Mouse (Mus musculus) MEL (cell line): ENCODE results near the gene Gab2. TPM values are rescaled to one million over a fixed set of nuclear protein-coding genes. Genes with fewer than 3 reads are reported as not detected.

Experiments used
- DNase-seq: peaks from one replicate; pipeline ENCODE4 v3.0.0; 2011; ENCODE audit warnings: low read depth, low spot score
- H3K27ac ChIP-seq: 2 replicates; pipeline ENCODE4 v1.5.1; 2012; ENCODE audit warnings: low read depth, mild to moderate bottlenecking, control low read depth, low read length, moderate library complexity; ENCODE audit not compliant: control insufficient read depth
- H3K27me3 ChIP-seq, 2 experiments: fragments of 150-350 bp in 1 of 2; sonication (generic) in 1 of 2; 2 replicates each; pipeline ENCODE4 v1.6.1; 2012; ENCODE audit warnings: low read length in 2 of 2, mild to moderate bottlenecking in 2 of 2, improper control_type of control experiment in 1 of 2, moderate library complexity in 1 of 2; ENCODE audit not compliant: insufficient read depth in 2 of 2, control insufficient read depth in 1 of 2
- H3K36me3 ChIP-seq, 2 experiments: 2 replicates each; pipeline ENCODE4 v1.6.1; 2012 to 2014; ENCODE audit warnings: low read length in 2 of 2, improper control_type of control experiment in 1 of 2, inconsistent platforms in 1 of 2, mild to moderate bottlenecking in 1 of 2; ENCODE audit not compliant: insufficient read depth in 2 of 2, control insufficient read depth in 1 of 2
- H3K4me1 ChIP-seq, 2 experiments: fragments of 150-350 bp in 1 of 2; sonication (generic) in 1 of 2; 2 replicates each; pipeline ENCODE4 v1.6.1; 2012; ENCODE audit warnings: low read length in 2 of 2, improper control_type of control experiment in 1 of 2, mild to moderate bottlenecking in 1 of 2; ENCODE audit not compliant: insufficient read depth in 2 of 2, control insufficient read depth in 1 of 2
- H3K4me3 ChIP-seq, 2 experiments: fragments of 150-350 bp in 1 of 2; sonication (generic) in 1 of 2; 2 replicates each; pipeline ENCODE4 v1.5.1; 2012; ENCODE audit warnings: low read depth in 2 of 2, low read length in 2 of 2, mild to moderate bottlenecking in 2 of 2, moderate library complexity in 2 of 2, control low read depth in 1 of 2, improper control_type of control experiment in 1 of 2; ENCODE audit not compliant: control insufficient read depth in 1 of 2, insufficient read depth in 1 of 2
- H3K79me2 ChIP-seq: 2 replicates; pipeline ENCODE4 v1.6.1; 2012; ENCODE audit warnings: mild to moderate bottlenecking, low read length, moderate library complexity; ENCODE audit not compliant: control insufficient read depth, poor library complexity, insufficient read depth
- H3K9ac ChIP-seq: 2 replicates; pipeline ENCODE4 v1.6.1; 2012; ENCODE audit warnings: low read depth, mild to moderate bottlenecking, control low read depth, low read length, moderate library complexity; ENCODE audit not compliant: control insufficient read depth, poor library complexity, severe bottlenecking
- H3K9me3 ChIP-seq: fragments of 150-350 bp; sonication (generic); replicated peaks from 2 replicates; pipeline ENCODE4 v1.6.1; 2012; ENCODE audit warnings: mild to moderate bottlenecking, low read length, improper control_type of control experiment, moderate library complexity; ENCODE audit not compliant: insufficient read depth
- BHLHE40 ChIP-seq: IDR thresholded peaks from 2 replicates; pipeline ENCODE4 v1.6.1; 2012; ENCODE audit warnings: low read depth, mild to moderate bottlenecking, inconsistent platforms, low read length, improper control_type of control experiment, borderline replicate concordance
- CHD1 ChIP-seq: IDR thresholded peaks from 2 replicates; pipeline ENCODE4 v1.6.1; 2012; ENCODE audit warnings: low read depth, mild to moderate bottlenecking, inconsistent platforms, low read length, improper control_type of control experiment
- CHD2 ChIP-seq: IDR thresholded peaks from 2 replicates; pipeline ENCODE4 v1.6.1; 2011; ENCODE audit warnings: low read length, improper control_type of control experiment
- CTCF ChIP-seq, 3 experiments: IDR thresholded peaks in 2 of 3; conservative IDR thresholded peaks in 1 of 3; 2 replicates each; pipeline ENCODE4 v1.5.1; 2011 to 2012; ENCODE audit warnings: low read length in 3 of 3, low read depth in 2 of 3, mild to moderate bottlenecking in 2 of 3, improper control_type of control experiment in 1 of 3, inconsistent platforms in 1 of 3, mixed read lengths in 1 of 3, moderate library complexity in 1 of 3; ENCODE audit not compliant: control insufficient read depth in 1 of 3, insufficient read depth in 1 of 3, poor library complexity in 1 of 3, severe bottlenecking in 1 of 3
- ELF1 ChIP-seq: IDR thresholded peaks from 2 replicates; pipeline ENCODE4 v1.6.1; 2014; ENCODE audit warnings: low read depth, mild to moderate bottlenecking, inconsistent platforms, low read length, improper control_type of control experiment, moderate library complexity
- ETS1 ChIP-seq: IDR thresholded peaks from 2 replicates; pipeline ENCODE4 v1.6.1; 2012; ENCODE audit warnings: low read depth, mild to moderate bottlenecking, inconsistent platforms, low read length, improper control_type of control experiment, moderate library complexity
- GABPA ChIP-seq: IDR thresholded peaks from 2 replicates; pipeline ENCODE4 v1.6.1; 2012; ENCODE audit warnings: low read depth, mild to moderate bottlenecking, inconsistent platforms, low read length, improper control_type of control experiment, moderate library complexity
- HCFC1 ChIP-seq: IDR thresholded peaks from 2 replicates; pipeline ENCODE4 v1.6.1; 2012; ENCODE audit warnings: low read depth, mild to moderate bottlenecking, inconsistent platforms, low read length, improper control_type of control experiment, moderate library complexity
- JUND ChIP-seq: IDR thresholded peaks from 2 replicates; pipeline ENCODE4 v1.6.1; 2011; ENCODE audit warnings: low read depth, mild to moderate bottlenecking, improper control_type of control experiment, low read length
- MAFK ChIP-seq: IDR thresholded peaks from 2 replicates; pipeline ENCODE4 v1.6.1; 2011; ENCODE audit warnings: low read depth, mild to moderate bottlenecking, low read length, improper control_type of control experiment, borderline replicate concordance
- MAX ChIP-seq: IDR thresholded peaks from 2 replicates; pipeline ENCODE4 v1.6.1; 2011; ENCODE audit warnings: low read length, improper control_type of control experiment
- MAZ ChIP-seq: IDR thresholded peaks from 2 replicates; pipeline ENCODE4 v1.6.1; 2012; ENCODE audit warnings: low read depth, mild to moderate bottlenecking, inconsistent platforms, low read length, improper control_type of control experiment
- MEF2A ChIP-seq: IDR thresholded peaks from 2 replicates; pipeline ENCODE4 v1.6.1; 2014; ENCODE audit warnings: low read depth, mild to moderate bottlenecking, inconsistent platforms, low read length, improper control_type of control experiment; ENCODE audit not compliant: poor library complexity, insufficient replicate concordance, severe bottlenecking; ENCODE audit errors: extremely low read depth
- MXI1 ChIP-seq: IDR thresholded peaks from 2 replicates; pipeline ENCODE4 v1.6.1; 2011; ENCODE audit warnings: mild to moderate bottlenecking, low read depth, low read length, improper control_type of control experiment
- MYC ChIP-seq: IDR thresholded peaks from 2 replicates; pipeline ENCODE4 v1.6.1; 2011; ENCODE audit warnings: low read depth, mild to moderate bottlenecking, low read length, improper control_type of control experiment, moderate library complexity
- NELFE ChIP-seq: IDR thresholded peaks from 2 replicates; pipeline ENCODE4 v1.6.1; 2011; ENCODE audit warnings: low read depth, low read length, improper control_type of control experiment
- NRF1 ChIP-seq: IDR thresholded peaks from 2 replicates; pipeline ENCODE4 v1.6.1; 2014; ENCODE audit warnings: low read depth, mild to moderate bottlenecking, inconsistent platforms, low read length, improper control_type of control experiment, moderate library complexity; ENCODE audit not compliant: poor library complexity, insufficient read depth, severe bottlenecking
- POLR2A ChIP-seq, 2 experiments: IDR thresholded peaks; 2 replicates each; pipeline ENCODE4 v1.6.1; 2011 to 2012; ENCODE audit warnings: low read length in 2 of 2, mild to moderate bottlenecking in 2 of 2, control low read depth in 1 of 2, improper control_type of control experiment in 1 of 2, low read depth in 1 of 2, moderate library complexity in 1 of 2; ENCODE audit not compliant: control insufficient read depth in 1 of 2, insufficient read depth in 1 of 2, poor library complexity in 1 of 2
- POLR2AphosphoS2 ChIP-seq: IDR thresholded peaks from 2 replicates; pipeline ENCODE4 v1.6.1; 2011; ENCODE audit warnings: low read length, improper control_type of control experiment
- POLR2AphosphoS5 ChIP-seq: IDR thresholded peaks from 2 replicates; pipeline ENCODE4 v1.6.1; 2012; ENCODE audit warnings: low read depth, borderline replicate concordance, mild to moderate bottlenecking, inconsistent platforms, low read length, moderate library complexity, mixed read lengths
- RAD21 ChIP-seq: IDR thresholded peaks from 2 replicates; pipeline ENCODE4 v1.6.1; 2011; ENCODE audit warnings: mild to moderate bottlenecking, low read depth, low read length, improper control_type of control experiment
- RCOR1 ChIP-seq: IDR thresholded peaks from 2 replicates; pipeline ENCODE4 v1.6.1; 2012; ENCODE audit warnings: low read depth, mild to moderate bottlenecking, inconsistent platforms, low read length, improper control_type of control experiment
- SMC3 ChIP-seq: IDR thresholded peaks from 2 replicates; pipeline ENCODE4 v1.6.1; 2011; ENCODE audit warnings: low read depth, low read length, improper control_type of control experiment
- TAL1 ChIP-seq: IDR thresholded peaks from 2 replicates; pipeline ENCODE4 v1.6.1; 2012; ENCODE audit warnings: mild to moderate bottlenecking, inconsistent platforms, low read length, moderate library complexity, mixed read lengths
- TBP ChIP-seq: IDR thresholded peaks from 2 replicates; pipeline ENCODE4 v1.8.0; 2011; ENCODE audit warnings: low read depth, low read length, improper control_type of control experiment
- TCF12 ChIP-seq: IDR thresholded peaks from 2 replicates; pipeline ENCODE4 v1.6.1; 2014; ENCODE audit warnings: low read depth, mild to moderate bottlenecking, inconsistent platforms, low read length, improper control_type of control experiment, moderate library complexity
- UBTF ChIP-seq: IDR thresholded peaks from 2 replicates; pipeline ENCODE4 v1.6.1; 2012; ENCODE audit warnings: low read depth, mild to moderate bottlenecking, inconsistent platforms, low read length, improper control_type of control experiment, moderate library complexity, borderline replicate concordance; ENCODE audit not compliant: insufficient read depth
- USF2 ChIP-seq, 2 experiments: IDR thresholded peaks; 2 replicates each; pipeline ENCODE4 v1.6.1; 2011 to 2012; ENCODE audit warnings: improper control_type of control experiment in 2 of 2, low read length in 2 of 2, borderline replicate concordance in 1 of 2, inconsistent platforms in 1 of 2, low read depth in 1 of 2, mild to moderate bottlenecking in 1 of 2; ENCODE audit not compliant: insufficient read depth in 1 of 2
- ZC3H11A ChIP-seq: IDR thresholded peaks from 2 replicates; pipeline ENCODE4 v1.6.1; 2012; ENCODE audit warnings: low read depth, mild to moderate bottlenecking, inconsistent platforms, low read length, improper control_type of control experiment
- ZKSCAN1 ChIP-seq: IDR thresholded peaks from 2 replicates; pipeline ENCODE4 v1.6.1; 2012; ENCODE audit warnings: low read depth, mild to moderate bottlenecking, inconsistent platforms, low read length, improper control_type of control experiment, moderate library complexity
- ZNF384 ChIP-seq: IDR thresholded peaks from 2 replicates; pipeline ENCODE4 v1.6.1; 2012; ENCODE audit warnings: low read depth, mild to moderate bottlenecking, inconsistent platforms, low read length, improper control_type of control experiment
- polyA plus RNA-seq, 2 experiments: library from polyadenylated mRNA; stranded (reverse) in 1 of 2; unstranded in 1 of 2; fragments of >175 nt in 1 of 2; fragments of >200 nt in 1 of 2; gene quantifications; 2 replicates each; pipeline versions ENCODE4 v1.2.1 to v1.2.4; 2012; ENCODE audit warnings: low replicate concordance in 2 of 2, low read depth in 1 of 2; ENCODE audit not compliant: insufficient read length in 2 of 2, insufficient read depth in 1 of 2, missing spikeins in 1 of 2
- total RNA-seq: library from RNA; depleted of rRNA; stranded (reverse); fragments of 300-350 nt; gene quantifications from 2 replicates; pipeline ENCODE4 v1.2.3, GENCODE M21; 2012

Gene Gab2
- total and polyA plus RNA-seq, 3 experiments = 5.0 to 11.5 TPM; not detected in 1

DNA sequence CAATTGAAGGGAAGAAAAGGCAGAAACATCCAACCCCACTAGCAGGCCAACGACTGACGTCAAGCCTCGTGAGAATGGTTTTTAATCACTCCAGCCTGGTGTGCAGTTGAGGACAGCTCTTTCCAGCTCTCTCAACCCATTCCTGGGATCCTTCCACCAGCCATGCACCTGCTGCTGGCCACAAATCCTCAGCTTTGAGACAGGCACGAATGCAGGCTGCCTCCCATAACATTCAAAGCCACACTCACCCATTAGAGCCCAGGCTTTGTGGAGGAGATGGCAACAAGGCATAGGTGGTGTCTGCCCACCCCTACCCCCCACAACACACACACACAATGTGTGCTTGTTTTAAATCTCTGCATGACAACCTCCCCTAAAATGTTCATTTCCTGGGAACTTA, 2.7 kb upstream of the Gab2 start:
- H3K4me3 ChIP-seq = no peak overlapping the region
- H3K79me2 ChIP-seq = peaks cover 18% of the 10 kb centered on the region
- H3K4me1 ChIP-seq = peaks cover 0 to 14% of the 10 kb centered on the region in 2 experiments; a peak in 3 of 4 replicates
- no peak overlapping the region for H3K9ac ChIP-seq
- H3K9me3 ChIP-seq = no peaks in the 10 kb centered on the region
- TF ChIP-seq POLR2AphosphoS5 (no peak), UBTF (no peak), ZKSCAN1 (no peak), CHD2 (no peak), NELFE (no peak), MEF2A (no peak), MAFK (no peak), MYC (no peak), RCOR1 (no peak), JUND (no peak), NRF1 (no peak), ETS1 (no peak), MXI1 (no peak), MAX (no peak), HCFC1 (no peak), ELF1 (no peak), TBP (no peak), BHLHE40 (no peak), POLR2AphosphoS2 (no peak), TCF12 (no peak)
- H3K27ac ChIP-seq = no peak overlapping the region
- no peaks in the 10 kb centered on the region for H3K27me3 ChIP-seq
- DNase-seq = no peak
- peaks cover 0 to 12% of the 10 kb centered on the region in 2 experiments; a peak in 2 of 4 replicates for H3K36me3 ChIP-seq

DNA sequence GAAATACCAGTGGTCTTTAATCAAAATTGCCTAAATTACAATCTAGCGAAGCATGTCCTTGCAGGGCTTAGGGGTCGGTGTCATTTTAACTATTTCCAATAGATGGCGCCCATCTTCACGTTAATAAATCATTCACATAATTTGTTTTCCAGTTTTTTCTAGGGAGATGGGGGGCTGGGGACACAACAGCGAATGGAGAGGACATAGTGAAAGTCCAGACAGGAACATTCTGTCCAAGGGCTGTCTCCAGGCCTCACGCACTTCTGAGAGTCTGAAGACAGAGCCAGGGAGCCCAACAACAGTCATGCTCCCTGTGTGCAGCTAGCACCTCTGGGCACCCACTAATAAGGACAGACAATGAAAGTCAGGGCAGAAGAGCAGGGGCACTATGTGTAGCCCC, 2.2 kb upstream of the Gab2 start:
- DNase-seq = peak; percentile 81
- Histone ChIP-seq H3K36me3 (peaks cover 0 to 16% of the 10 kb centered on the region in 2 experiments; a peak in 2 of 4 replicates), H3K79me2 (peaks cover 18% of the 10 kb centered on the region), H3K27ac (peak overlapping the region; percentile 31; the same call in 1 of the 2 replicates), H3K27me3 (no peaks in the 10 kb centered on the region), H3K4me3 (peak overlapping the region in 1 of 2 experiments; percentile 45; a peak in 2 of 4 replicates), H3K9me3 (no peaks in the 10 kb centered on the region), H3K9ac (peak overlapping the region; percentile 54), H3K4me1 (peaks cover 0 to 16% of the 10 kb centered on the region in 2 experiments; a peak in 3 of 4 replicates)
- TF ChIP-seq CHD1 (no peak), ZNF384 (peak; percentile 72), USF2 (IDR thresholded peaks at IDR 0.05; ENCODE audit: borderline replicate concordance in 1 of 2, insufficient read depth in 1 of 2, low read depth in 1 of 2, low read length in 2 of 2) (no peak), MAX (no peak), ZC3H11A (peak; percentile 75; the same call in 1 of the 2 replicates), GABPA (no peak), SMC3 (peak; percentile 65), TBP (no peak), BHLHE40 (no peak), MYC (no peak), TAL1 (no peak), ETS1 (no peak), POLR2A (IDR thresholded peaks at IDR 0.05; ENCODE audit: control insufficient read depth in 1 of 2, insufficient read depth in 1 of 2, low read depth in 1 of 2, low read length in 2 of 2, poor library complexity in 1 of 2) (no peak), CTCF (IDR thresholded peaks at IDR 0.05 in 2 of 3, conservative IDR thresholded peaks at IDR 0.05 in 1 of 3; ENCODE audit: control insufficient read depth in 1 of 3, insufficient read depth in 1 of 3, low read depth in 2 of 3, low read length in 3 of 3, poor library complexity in 1 of 3, severe bottlenecking in 1 of 3) (peak; percentile 25 to 77 (median 70); a peak in 5 of 6 replicates), POLR2AphosphoS5 (no peak), UBTF (no peak), MAZ (no peak), RAD21 (peak; percentile 81), MEF2A (no peak), POLR2AphosphoS2 (no peak)
